ENCODE assay signal across 8 mouse cellular contexts in the genomic region with DNA sequence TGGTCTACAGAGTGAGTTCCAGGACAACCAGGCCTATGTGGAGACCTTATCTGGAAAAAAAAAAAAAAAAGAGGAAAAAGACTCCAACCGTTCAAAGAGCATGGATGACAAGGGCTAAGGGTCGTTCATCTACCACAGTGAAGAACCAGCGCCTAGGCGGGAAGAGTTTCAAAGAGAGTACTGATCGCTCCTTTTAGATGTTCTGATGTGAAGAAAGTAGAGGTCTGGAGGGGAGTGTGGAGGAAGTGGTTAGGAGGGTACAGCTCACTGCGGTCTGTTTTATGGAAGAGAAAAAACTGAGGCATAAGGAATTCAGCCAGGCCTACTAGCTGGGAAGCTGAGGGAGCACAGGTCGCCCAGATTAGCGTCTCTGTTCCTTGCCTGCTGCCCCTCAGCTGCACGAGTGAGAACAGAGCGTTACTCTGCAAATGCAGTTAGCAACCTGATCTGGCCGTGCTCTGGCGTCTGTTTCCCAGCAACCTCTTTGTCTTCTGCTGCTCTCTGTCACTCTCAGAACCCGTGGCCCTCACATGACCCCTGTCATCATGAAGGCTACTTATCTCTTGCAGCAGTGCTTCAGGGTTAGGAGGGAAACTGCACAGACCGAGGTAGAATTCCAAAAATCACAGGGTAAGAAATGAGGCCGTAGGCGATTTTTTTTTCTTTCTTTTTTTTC. TPM values are rescaled to one million over a fixed set of nuclear protein-coding genes. Genes with fewer than 3 reads are reported as not detected.
DNase-seq lines count a peak whose midpoint lies in the region; ATAC-seq and TF ChIP-seq lines count a peak whose summit lies in the region.

No protein-coding gene starts in this region.

- H3K4me1 ChIP-seq in thymus, adult 2 months (replicated peaks; ENCODE audit: control insufficient read depth, insufficient read depth, low read length): peaks cover 10% of the 10 kb centered on the region
- H3K4me1 ChIP-seq in heart, embryonic 11.5 days (ENCODE audit: control insufficient read depth, insufficient read depth, low read length): peaks cover 18% of the 10 kb centered on the region
- peaks cover 15% of the 10 kb centered on the region for H3K4me1 ChIP-seq in limb, embryonic 15.5 days
- H3K4me1 ChIP-seq in stomach, embryonic 16.5 days (ENCODE audit: control insufficient read depth, insufficient read depth, low read length): peaks cover 15% of the 10 kb centered on the region

- H3K4me2 ChIP-seq in heart, embryonic 11.5 days: peak overlapping the region; percentile 25
- H3K4me2 ChIP-seq in limb, embryonic 15.5 days: 0 out of 2 replicates have a peak overlapping the region, but pooled peaks have one; percentile 22
- H3K4me2 ChIP-seq in stomach, embryonic 16.5 days (ENCODE audit: low read depth, low read length): peak overlapping the region; percentile 33; the same call in 1 of the 2 replicates

- no peak for TF ChIP-seq CTCF in thymus, adult 2 months (IDR thresholded peaks at IDR 0.05; ENCODE audit: borderline replicate concordance, control insufficient read depth, extremely low read depth, insufficient read depth, low read length, poor library complexity)

- DNase-seq in thymus, postnatal 4 days: peak; percentile 27
- DNase-seq in thymus, adult 2 months: no peak
- DNase-seq in urinary bladder, adult 2 months (ENCODE audit: low spot score): no peak
- DNase-seq in T-cell, adult 2 months (ENCODE audit: low spot score): no peak
- DNase-seq in cerebellum, adult 8-10 months: no peak

- no peak overlapping the region for H3K4me3 ChIP-seq in thymus, adult 2 months (ENCODE audit: control insufficient read depth, insufficient read depth, low read length)
- H3K4me3 ChIP-seq in heart, embryonic 11.5 days (ENCODE audit: low read depth, low read length): no peak overlapping the region
- H3K4me3 ChIP-seq in limb, embryonic 15.5 days: no peak overlapping the region
- no peak overlapping the region for H3K4me3 ChIP-seq in stomach, embryonic 16.5 days (replicated peaks; ENCODE audit: low read length)

- no peak overlapping the region for H3K27ac ChIP-seq in thymus, adult 2 months (ENCODE audit: control insufficient read depth, insufficient read depth, low read length)
- peak overlapping the region; percentile 79 for H3K27ac ChIP-seq in heart, embryonic 11.5 days (ENCODE audit: low read depth, low read length)
- H3K27ac ChIP-seq in limb, embryonic 15.5 days: peak overlapping the region; percentile 8
- H3K27ac ChIP-seq in stomach, embryonic 16.5 days (ENCODE audit: low read length): no peak overlapping the region

- TF ChIP-seq POLR2A in thymus, adult 2 months (IDR thresholded peaks at IDR 0.05; ENCODE audit: control insufficient read depth, extremely low read depth, insufficient read depth, low read length, poor library complexity): no peak

- no peaks in the 10 kb centered on the region for H3K27me3 ChIP-seq in thymus, adult 2 months (ENCODE audit: control insufficient read depth, insufficient read depth, low read length)
- H3K27me3 ChIP-seq in heart, embryonic 11.5 days (ENCODE audit: control insufficient read depth, insufficient read depth, low read length): no peaks in the 10 kb centered on the region
- H3K27me3 ChIP-seq in limb, embryonic 15.5 days: no peaks in the 10 kb centered on the region
- no peaks in the 10 kb centered on the region for H3K27me3 ChIP-seq in stomach, embryonic 16.5 days (ENCODE audit: control insufficient read depth, insufficient read depth, low read length)

- ATAC-seq in heart, embryonic 11.5 days (replicated peaks; ENCODE audit: insufficient number of reproducible peaks, low FRiP score, low TSS enrichment): peak; percentile 67
- ATAC-seq in limb, embryonic 15.5 days (ENCODE audit: insufficient number of reproducible peaks, low FRiP score, low TSS enrichment, low read depth): no peak
- no peak for ATAC-seq in stomach, embryonic 16.5 days (ENCODE audit: insufficient read depth, low FRiP score)

- H3K9ac ChIP-seq in heart, embryonic 11.5 days (ENCODE audit: low read depth, low read length): no peak overlapping the region
- H3K9ac ChIP-seq in limb, embryonic 15.5 days: no peak overlapping the region
- H3K9ac ChIP-seq in stomach, embryonic 16.5 days (ENCODE audit: low read length): peak overlapping the region; percentile 25; the same call in 1 of the 2 replicates

- 0 out of 2 replicates have a peak, but pooled peaks cover 4% of the 10 kb centered on the region for H3K9me3 ChIP-seq in heart, embryonic 11.5 days (replicated peaks; ENCODE audit: control insufficient read depth, low read length)
- no peaks in the 10 kb centered on the region for H3K9me3 ChIP-seq in limb, embryonic 15.5 days
- no peaks in the 10 kb centered on the region; the same call in none of the 2 replicates for H3K9me3 ChIP-seq in stomach, embryonic 16.5 days (replicated peaks; ENCODE audit: control insufficient read depth, low read length)

- 13% methylated on average over 16 of the region's 16 CpGs for WGBS in thymus, adult 2 months
- WGBS in heart, embryonic 11.5 days (ENCODE audit: insufficient replicate concordance): 11% methylated on average over 16 of the region's 16 CpGs
- 17% methylated on average over 16 of the region's 16 CpGs for WGBS in limb, embryonic 15.5 days
- 16% methylated on average over 16 of the region's 16 CpGs for WGBS in stomach, embryonic 16.5 days

- H3K36me3 ChIP-seq in thymus, adult 2 months (ENCODE audit: control insufficient read depth, insufficient read depth, low read length): no peaks in the 10 kb centered on the region
- H3K36me3 ChIP-seq in heart, embryonic 11.5 days (ENCODE audit: control insufficient read depth, insufficient read depth, low read length): no peaks in the 10 kb centered on the region
- H3K36me3 ChIP-seq in limb, embryonic 15.5 days: no peaks in the 10 kb centered on the region
- no peaks in the 10 kb centered on the region for H3K36me3 ChIP-seq in stomach, embryonic 16.5 days (ENCODE audit: control insufficient read depth, insufficient read depth, low read length)

RNA-seq across cellular contexts. Expression of a gene that starts 42.7 kb away (rescaled TPM):
- polyA plus RNA-seq in thymus, adult 2 months (2012; rRNA removed): 44.6 and 53.6 TPM in 2 replicates
- polyA plus RNA-seq in heart, embryonic 11.5 days (2014; fragmentation: Nextera tagmentation; extraction: Ambion mirVana): 122 and 124 TPM in 2 replicates
- polyA plus RNA-seq in limb, embryonic 15.5 days (2015; fragmentation: Nextera tagmentation; extraction: Ambion mirVana): 155 and 163 TPM in 2 replicates
- 140 and 160 TPM in 2 replicates for polyA plus RNA-seq in stomach, embryonic 16.5 days (2015; fragmentation: Nextera tagmentation; extraction: Ambion mirVana)
- 78.6 and 81.2 TPM in 2 replicates for polyA plus RNA-seq in urinary bladder, adult 2 months (2012; rRNA removed)

Comparison
In these comparisons a context has a peak if more than half of its experiments do, and no peak if none do; other contexts are left out.
1. H3K27ac ChIP-seq: peak in heart, embryonic 11.5 days (single experiment) and limb, embryonic 15.5 days (single experiment); none in thymus, adult 2 months (single experiment) and stomach, embryonic 16.5 days (single experiment).
2. Peak in every context shown above with its lines, with median percentiles within 50 percentile points of each other: H3K4me2 ChIP-seq.